Mouse (Mus musculus) layer of hippocampus, adult 6 months (tissue): ENCODE results near the gene Papln. TPM values are rescaled to one million over a fixed set of nuclear protein-coding genes. Genes with fewer than 3 reads are reported as not detected.

ENCODE experiments used
- long read RNA-seq, 2 experiments: library from polyadenylated mRNA; unstranded; transcript quantifications; one replicate each; pipeline ENCODE4 v2.0.0; 2019 to 2020
- polyA plus RNA-seq: library from polyadenylated mRNA; unstranded; fragments of <200 nt; fragmentation: Nextera tagmentation; gene quantifications from 2 replicates; pipeline ENCODE4 v1.2.3, GENCODE M21; 2021

Gene Papln
- polyA plus RNA-seq, result 0.05 and 0.08 TPM in 2 replicates
- long read RNA-seq, experiment 1, result 0 reads
- long read RNA-seq, experiment 2, partial matches to known transcripts, result 2 of 2 reads
- long read RNA-seq, experiment 2, other reads (novel, unspliced or antisense), result 0 of 2 reads

GRCm38 (mm10) chr12:83763311-83764043 is at the start of gene Papln:
TSS of gene Papln (plus strand) at chr12:83763634.

Other genes starting within 250 kb of the Papln start
- 21.7 and 21.9 TPM in 2 replicates for gene Dcaf4, start 243.2 kb upstream of the Papln start, polyA plus RNA-seq
- gene Zfyve1, start 166.4 kb upstream of the Papln start, polyA plus RNA-seq, result 5.1 and 5.8 TPM in 2 replicates
- gene Rbm25, start 132.4 kb upstream of the Papln start, polyA plus RNA-seq, result 46.0 and 51.1 TPM in 2 replicates
- 25.3 and 30.2 TPM in 2 replicates for gene Psen1, start 75.5 kb upstream of the Papln start, polyA plus RNA-seq
- 8.6 and 12.7 TPM in 2 replicates for gene Numb, start 158.3 kb downstream of the Papln start, polyA plus RNA-seq
- 13.3 and 18.4 TPM in 2 replicates for gene Riox1, start 187.0 kb downstream of the Papln start, polyA plus RNA-seq
- not detected in 2 replicates for gene Heatr4, start 221.2 kb downstream of the Papln start, polyA plus RNA-seq
- gene Acot2, start 224.2 kb downstream of the Papln start, polyA plus RNA-seq, result 37.1 and 43.3 TPM in 2 replicates
- gene Acot1, start 245.9 kb downstream of the Papln start, polyA plus RNA-seq, result 42.1 and 43.0 TPM in 2 replicates